Mouse (Mus musculus): ENCODE measurements at regions not wholly inside any gene's neighbourhood (a gene's known extent, or its start where the extent isn't known, plus 50 kb on each side); places are given as distances from the start of the nearest gene placed in this dataset.
A peak's percentile ranks its signal among the peaks of the same experiment; 100 is the strongest.

GRCm38 (mm10) chr3:69953674-69954329 lies 53.6 kb upstream of the Otol1 start:
- no peaks in the 10 kb centered on the region for H3K9me3 ChIP-seq
- WGBS: 58% methylated on average over 6 of the region's 6 CpGs
- no peaks in the 10 kb centered on the region for H3K27me3 ChIP-seq
- ATAC-seq (ENCODE audit: borderline replicate concordance, extremely low read depth, low FRiP score, low TSS enrichment): no peak
- no peaks in the 10 kb centered on the region for H3K36me3 ChIP-seq
- no peak overlapping the region for H3K4me3 ChIP-seq
- no peak overlapping the region for H3K4me2 ChIP-seq
- H3K4me1 ChIP-seq: no peaks in the 10 kb centered on the region
- no peak overlapping the region for H3K27ac ChIP-seq
- no peak overlapping the region for H3K9ac ChIP-seq

- H3K4me3 ChIP-seq: no peak overlapping the region
- H3K9me3 ChIP-seq: no peaks in the 10 kb centered on the region
- H3K4me2 ChIP-seq: no peak overlapping the region
- ATAC-seq (ENCODE audit: borderline replicate concordance, extremely low read depth, low FRiP score, low TSS enrichment): no peak
- WGBS: 81% methylated on average over 8 of the region's 8 CpGs
- no peaks in the 10 kb centered on the region for H3K4me1 ChIP-seq
- no peak overlapping the region for H3K27ac ChIP-seq
- no peaks in the 10 kb centered on the region for H3K36me3 ChIP-seq
- no peak overlapping the region for H3K9ac ChIP-seq
- H3K27me3 ChIP-seq: no peaks in the 10 kb centered on the region
These were observed 63.2 kb upstream of the Sptssb start for GRCm38 (mm10) chr3:69922792-69923418.

DNA sequence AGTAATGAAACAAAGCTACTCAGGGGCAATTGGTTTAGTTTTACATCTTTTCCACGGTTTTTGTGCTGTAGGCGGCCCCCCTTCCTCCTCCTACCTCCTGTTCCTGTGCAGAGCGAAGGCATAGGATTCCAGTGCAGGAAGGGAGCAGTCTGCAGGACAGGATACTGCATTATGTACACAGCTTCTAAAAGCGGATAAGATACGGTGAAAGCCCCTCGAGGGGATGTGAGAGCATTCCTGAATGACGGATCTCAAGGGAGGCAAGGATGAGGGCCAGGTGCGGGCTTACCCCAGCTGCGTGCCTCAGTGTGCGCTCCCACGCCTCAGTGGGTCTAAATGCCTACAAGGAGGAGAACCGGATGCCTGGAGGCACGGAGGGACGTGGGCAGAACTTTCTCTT lies 53.1 kb upstream of the Sptssb start:
- WGBS: 10% methylated on average over 14 of the region's 14 CpGs
- no peak overlapping the region for H3K9ac ChIP-seq
- no peaks in the 10 kb centered on the region for H3K9me3 ChIP-seq
- no peak overlapping the region for H3K27ac ChIP-seq
- no peaks in the 10 kb centered on the region for H3K27me3 ChIP-seq
- no peaks in the 10 kb centered on the region for H3K4me1 ChIP-seq
- no peaks in the 10 kb centered on the region for H3K36me3 ChIP-seq
- H3K4me2 ChIP-seq: peak overlapping the region; percentile 44
- no peak overlapping the region for H3K4me3 ChIP-seq
- no peak for ATAC-seq (ENCODE audit: borderline replicate concordance, extremely low read depth, low FRiP score, low TSS enrichment)

DNA sequence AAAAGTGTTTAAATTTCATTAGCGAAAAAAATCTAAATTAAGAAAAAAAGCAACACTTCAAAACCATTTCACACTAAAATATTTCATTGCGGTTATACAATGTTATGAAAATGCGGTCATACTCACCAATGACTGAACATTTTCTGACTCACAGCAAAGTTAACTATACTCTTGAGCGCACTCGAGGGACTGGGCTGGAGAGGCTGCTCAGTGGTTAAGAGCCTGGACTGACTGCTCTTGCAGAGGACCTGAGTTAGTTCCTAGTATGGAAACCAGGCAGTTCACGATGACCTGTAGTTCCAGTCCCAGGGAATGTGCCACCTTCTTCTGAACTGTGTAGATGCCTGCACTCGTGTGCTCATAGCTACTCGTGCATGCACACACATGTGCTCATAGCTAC lies 50.3 kb upstream of the Sptssb start:
- Histone ChIP-seq H3K4me1 (no peaks in the 10 kb centered on the region), H3K9ac (no peak overlapping the region), H3K4me2 (no peak overlapping the region), H3K9me3 (no peaks in the 10 kb centered on the region), H3K4me3 (no peak overlapping the region), H3K36me3 (no peaks in the 10 kb centered on the region), H3K27me3 (no peaks in the 10 kb centered on the region), H3K27ac (no peak overlapping the region)
- 65% methylated on average over 8 of the region's 8 CpGs for WGBS
- ATAC-seq (ENCODE audit: borderline replicate concordance, extremely low read depth, low FRiP score, low TSS enrichment): no peak
